Mouse (Mus musculus) c-Kit-positive CD71-positive TER-119-negative erythroid progenitor cells, embryonic 14.5 days (primary cell): ENCODE measurements around the gene Htt.

Experiments used
- DNase-seq: peaks from one replicate; pipeline ENCODE4 v3.0.0-alpha.2; 2013; ENCODE audit warnings: low read depth

The Htt gene

GRCm38 (mm10) chr5:34931516-34932457, 170.2 kb downstream of the Htt start:
- DNase-seq: no peak

- DNase-seq: no peak
These were observed 170.9 kb downstream of the Htt start for GRCm38 (mm10) chr5:34932458-34932806.

- no peak for DNase-seq
These were observed 171.9 kb downstream of the Htt start for GRCm38 (mm10) chr5:34933461-34933860.

GRCm38 (mm10) chr5:34941710-34942470, 180.3 kb downstream of the Htt start:
- no peak for DNase-seq

GRCm38 (mm10) chr5:34943428-34943827, 181.9 kb downstream of the Htt start:
- no peak for DNase-seq

- DNase-seq: peak; percentile 73
These were observed 187.6 kb downstream of the Htt start, which contains the start of gene Rgs12 for GRCm38 (mm10) chr5:34948861-34949760. Gene Rgs12, plus strand, starts transcription at chr5:34949445.

- no peak for DNase-seq
These were observed 188.2 kb downstream of the Htt start for GRCm38 (mm10) chr5:34949769-34950211.

GRCm38 (mm10) chr5:34950486-34951160, 189.1 kb downstream of the Htt start:
- DNase-seq: no peak

- no peak for DNase-seq
These were observed 189.8 kb downstream of the Htt start for GRCm38 (mm10) chr5:34951161-34951834.

- DNase-seq: no peak
These were observed 193.0 kb downstream of the Htt start for GRCm38 (mm10) chr5:34954508-34954907.

GRCm38 (mm10) chr5:34955630-34956029, 194.1 kb downstream of the Htt start:
- no peak for DNase-seq

- no peak for DNase-seq
These were observed 194.6 kb downstream of the Htt start for GRCm38 (mm10) chr5:34956151-34956550.

- no peak for DNase-seq
These were observed 195.5 kb downstream of the Htt start for GRCm38 (mm10) chr5:34957015-34957414.

GRCm38 (mm10) chr5:34960021-34960420, 198.5 kb downstream of the Htt start:
- DNase-seq: peak; percentile 91
